Mouse (Mus musculus): ENCODE measurements around the gene Pax4. TPM values are rescaled to one million over a fixed set of nuclear protein-coding genes. Genes with fewer than 3 reads are reported as not detected.

Pax4 gene
- polyA plus RNA-seq, 1 experiment, result not detected

DNA sequence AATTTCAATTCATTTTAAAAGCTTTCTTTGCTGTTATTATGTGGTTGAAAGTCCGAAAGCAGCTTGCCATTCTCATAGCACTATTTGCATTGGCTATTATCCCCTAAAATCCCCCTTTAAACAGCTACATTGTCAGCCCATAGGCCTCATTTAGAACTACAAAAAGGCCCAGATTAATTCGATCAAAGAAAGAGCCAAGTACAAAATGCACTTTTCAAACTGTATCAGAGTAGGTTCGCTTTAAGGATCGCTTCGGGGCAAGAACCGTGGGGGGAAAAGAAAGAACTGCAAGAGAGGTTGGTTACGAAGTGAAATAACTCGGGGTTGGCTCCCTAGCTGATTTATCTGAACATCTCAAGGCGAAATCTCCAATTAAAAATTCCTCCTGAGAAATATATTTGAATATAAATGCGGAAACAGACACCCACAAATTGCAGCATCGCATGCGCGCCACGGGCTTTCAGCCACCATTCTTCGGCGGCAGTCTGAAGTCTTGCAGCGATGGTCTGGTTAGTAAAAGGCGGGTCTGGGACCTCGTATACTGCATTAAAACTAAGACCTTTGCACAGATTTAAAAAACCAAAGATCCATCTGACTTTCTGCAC, 52.2 kb downstream of the Pax4 start:
- Histone ChIP-seq H3K27me3 (ENCODE audit: control insufficient read depth, insufficient read depth, low read length) (no peaks in the 10 kb centered on the region), H3K4me1 (replicated peaks; ENCODE audit: control insufficient read depth, insufficient read depth, low read length) (peaks cover 6% of the 10 kb centered on the region; the same call in 1 of the 2 replicates), H3K27ac (ENCODE audit: control insufficient read depth, insufficient read depth, low read length) (no peak overlapping the region), H3K36me3 (ENCODE audit: control insufficient read depth, insufficient read depth, low read length) (no peaks in the 10 kb centered on the region), H3K4me3 (ENCODE audit: control insufficient read depth, insufficient read depth, low read length) (peak overlapping the region; percentile 13)
- 4% methylated on average over 19 of the region's 19 CpGs for WGBS
- DNase-seq, result peak; percentile 24
- no peak for TF ChIP-seq CTCF (IDR thresholded peaks at IDR 0.05; ENCODE audit: borderline replicate concordance, control insufficient read depth, extremely low read depth, insufficient read depth, low read length, poor library complexity)
- TF ChIP-seq POLR2A (IDR thresholded peaks at IDR 0.05; ENCODE audit: control insufficient read depth, extremely low read depth, insufficient read depth, low read length, poor library complexity), result no peak

DNA sequence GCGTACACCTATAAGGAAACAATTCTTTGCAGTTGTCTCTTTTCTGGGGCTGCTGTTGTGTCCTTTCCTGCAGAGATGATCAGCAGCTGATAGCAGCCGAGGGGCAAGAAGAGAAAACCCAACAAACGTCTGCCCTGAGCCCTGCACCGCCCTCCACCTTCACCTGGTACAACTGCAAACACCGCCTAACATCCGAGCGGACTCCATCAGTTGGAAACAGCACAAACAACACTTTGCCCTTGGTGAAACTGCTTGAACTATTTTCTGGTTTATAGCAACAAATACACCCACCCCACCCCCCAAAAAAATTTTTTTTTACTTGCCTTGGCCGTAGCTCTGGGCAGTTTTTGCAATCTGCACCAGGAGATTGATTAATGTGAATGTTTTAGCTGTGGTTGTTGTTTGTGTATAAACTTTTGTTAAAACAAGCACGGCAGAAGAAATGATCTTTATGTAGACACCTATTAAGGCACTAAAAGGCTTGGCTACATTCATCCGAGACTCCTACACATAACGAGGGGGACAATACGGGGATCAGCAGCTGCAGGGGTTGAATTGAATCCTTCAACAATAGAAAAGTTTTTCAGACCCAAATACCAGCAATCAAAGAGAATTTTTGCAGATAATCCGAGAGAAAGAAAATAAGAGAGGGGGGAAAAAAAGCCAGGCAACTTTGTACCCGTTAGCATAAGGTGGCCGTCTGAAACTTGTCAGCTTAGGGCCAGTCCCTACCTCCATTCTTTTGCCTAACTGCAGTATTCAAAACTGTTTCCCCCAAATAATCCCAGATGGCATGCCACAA, 52.9 kb downstream of the Pax4 start:
- no peak for DNase-seq
- Histone ChIP-seq H3K4me3 (ENCODE audit: control insufficient read depth, insufficient read depth, low read length) (no peak overlapping the region), H3K27me3 (ENCODE audit: control insufficient read depth, insufficient read depth, low read length) (no peaks in the 10 kb centered on the region), H3K36me3 (ENCODE audit: control insufficient read depth, insufficient read depth, low read length) (no peaks in the 10 kb centered on the region), H3K4me1 (replicated peaks; ENCODE audit: control insufficient read depth, insufficient read depth, low read length) (peaks cover 6% of the 10 kb centered on the region; the same call in 1 of the 2 replicates), H3K27ac (ENCODE audit: control insufficient read depth, insufficient read depth, low read length) (no peak overlapping the region)
- no peak for TF ChIP-seq CTCF (IDR thresholded peaks at IDR 0.05; ENCODE audit: borderline replicate concordance, control insufficient read depth, extremely low read depth, insufficient read depth, low read length, poor library complexity)
- no peak for TF ChIP-seq POLR2A (IDR thresholded peaks at IDR 0.05; ENCODE audit: control insufficient read depth, extremely low read depth, insufficient read depth, low read length, poor library complexity)
- 48% methylated on average over 15 of the region's 15 CpGs for WGBS

Other genes starting within 250 kb of the Pax4 start
- 8.5 and 10.8 TPM in 2 replicates for gene Zfp800, start 51.3 kb downstream of the Pax4 start, polyA plus RNA-seq (2012; rRNA removed)
- 595 and 682 TPM in 2 replicates for gene Arf5, start 25.8 kb downstream of the Pax4 start, polyA plus RNA-seq (2012; rRNA removed)
- 0.19 TPM in 1 of 2 replicates, not detected in the other for gene Fscn3, start 21.6 kb downstream of the Pax4 start, polyA plus RNA-seq (2012; rRNA removed)
- gene Gcc1, start 21.0 kb downstream of the Pax4 start, polyA plus RNA-seq (2012; rRNA removed), result 9.3 and 10.6 TPM in 2 replicates
- gene Snd1, start 25.8 kb upstream of the Pax4 start, polyA plus RNA-seq (2012; rRNA removed), result 79.3 and 82.0 TPM in 2 replicates

All from thymus, adult 2 months (tissue).